Mouse (Mus musculus) liver, adult 2 months (tissue): ENCODE measurements around the gene Lrit2.

Experiments used
- CTCF ChIP-seq: fragments of 200-500 bp; IDR thresholded peaks from 2 replicates; pipeline ENCODE4 v1.5.1; 2011; ENCODE audit warnings: low read depth, low read length, control low read depth
- POLR2A ChIP-seq: fragments of 200-500 bp; IDR thresholded peaks from 2 replicates; pipeline ENCODE4 v1.6.1; 2011; ENCODE audit warnings: low read length, control low read depth; ENCODE audit not compliant: insufficient read depth; ENCODE audit errors: extremely low read depth

GRCm38 (mm10) chr14:37094436-37094835 is 26.7 kb downstream of the Lrit2 start:
- TF ChIP-seq POLR2A, result no peak
- TF ChIP-seq CTCF, result no peak
